Mouse (Mus musculus) urinary bladder, adult 18-20 months (tissue): ENCODE results near the gene Vipr1.
A peak's percentile ranks its signal among the peaks of the same experiment; 100 is the strongest.

Experiments
- DNase-seq, 2 experiments: peaks; one replicate each; pipeline ENCODE4 v3.0.0; 2022; ENCODE audit warnings: low spot score in 2 of 2, mixed read lengths in 2 of 2

Vipr1 gene

DNA sequence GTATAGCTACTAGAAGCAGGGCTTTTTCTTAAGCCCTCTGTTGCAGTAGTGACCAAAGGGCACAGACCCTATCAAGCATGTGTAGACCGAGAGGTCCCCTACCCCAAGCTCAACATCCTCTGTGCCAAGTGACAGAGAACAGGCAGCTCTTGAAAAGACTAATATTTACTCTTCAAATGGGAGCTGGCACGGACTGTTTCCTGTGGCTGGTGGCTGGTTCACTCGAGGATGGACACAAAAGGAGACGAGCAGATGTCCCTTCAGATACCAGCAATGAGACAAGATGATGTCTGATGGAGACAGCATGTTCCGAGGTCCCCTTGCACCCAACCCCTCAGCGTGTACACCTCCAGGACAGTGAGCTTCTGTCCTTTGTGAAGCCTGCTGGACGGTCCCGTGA lies 35.0 kb downstream of the Vipr1 start:
- no peak for DNase-seq

DNA sequence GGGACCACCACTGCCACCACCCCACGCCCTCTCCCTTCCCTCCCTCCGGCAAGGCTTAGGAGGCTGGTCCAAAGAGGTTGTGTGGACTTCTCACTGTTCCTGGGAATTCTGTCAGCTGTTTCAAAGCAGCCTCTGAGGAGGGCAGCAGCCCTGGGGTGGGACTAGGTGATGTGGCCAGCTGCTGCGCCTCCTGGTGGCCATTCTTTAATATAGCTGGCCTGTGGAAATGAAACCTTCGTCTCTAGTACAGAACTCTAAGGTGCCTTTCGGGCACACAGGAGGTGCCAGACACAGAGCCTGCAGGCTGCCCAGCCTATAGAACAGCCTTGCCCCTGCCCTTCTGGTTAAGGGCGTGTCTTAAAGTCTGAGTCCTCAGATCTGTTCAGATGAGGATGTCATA lies 37.0 kb downstream of the Vipr1 start:
- DNase-seq, result no peak

DNA sequence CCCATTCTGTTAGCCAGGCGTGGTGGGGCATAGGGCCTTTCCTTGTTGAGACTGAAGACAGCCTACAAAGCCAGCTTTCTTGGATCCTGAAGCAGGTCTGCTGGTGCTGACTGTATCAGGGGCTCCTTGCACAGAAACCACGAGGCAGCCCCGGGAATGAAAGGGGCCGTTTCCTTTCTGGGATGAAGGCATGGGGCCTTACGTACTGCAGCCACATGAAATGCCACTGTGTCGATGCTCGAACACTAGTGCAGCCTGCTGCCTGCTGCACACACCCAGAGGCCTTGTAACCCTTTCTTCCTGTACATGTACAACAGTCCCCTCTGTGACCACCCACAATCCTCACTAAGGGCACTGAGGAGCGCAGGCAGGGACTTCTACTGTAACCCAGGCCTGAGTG lies 38.7 kb downstream of the Vipr1 start:
- DNase-seq, result no peak

DNA sequence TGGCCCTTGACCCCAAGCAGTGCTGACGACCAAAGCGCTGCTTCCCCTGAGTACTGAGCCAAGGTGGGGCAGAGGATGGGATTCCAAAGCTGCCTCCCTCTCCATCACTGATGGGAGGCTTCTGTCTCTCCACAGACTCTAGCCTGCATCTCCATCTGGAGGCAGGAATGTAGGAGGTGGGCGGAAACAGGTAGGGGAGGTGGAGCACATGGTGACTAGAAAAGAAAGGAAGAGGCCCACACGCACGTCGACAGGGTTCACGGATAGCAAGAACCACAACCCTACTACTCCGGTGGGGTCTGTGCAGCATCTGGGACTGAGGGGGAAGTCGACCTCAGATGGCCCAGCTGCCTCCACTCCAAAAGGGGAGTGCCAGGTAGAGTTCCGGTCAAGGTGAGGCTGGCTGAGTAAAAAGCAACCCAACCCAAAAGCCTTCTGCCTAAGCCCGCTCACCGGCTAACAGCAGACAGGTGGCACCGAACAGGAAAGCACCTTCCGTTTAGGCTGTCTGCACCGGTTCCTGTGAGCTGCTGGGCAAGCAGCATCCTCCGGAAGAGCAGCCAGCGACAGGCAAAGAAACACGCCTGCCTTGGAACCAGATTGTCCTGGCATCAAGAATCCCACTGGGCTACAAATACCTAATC lies 39.6 kb downstream of the Vipr1 start:
- no peak for DNase-seq

DNA sequence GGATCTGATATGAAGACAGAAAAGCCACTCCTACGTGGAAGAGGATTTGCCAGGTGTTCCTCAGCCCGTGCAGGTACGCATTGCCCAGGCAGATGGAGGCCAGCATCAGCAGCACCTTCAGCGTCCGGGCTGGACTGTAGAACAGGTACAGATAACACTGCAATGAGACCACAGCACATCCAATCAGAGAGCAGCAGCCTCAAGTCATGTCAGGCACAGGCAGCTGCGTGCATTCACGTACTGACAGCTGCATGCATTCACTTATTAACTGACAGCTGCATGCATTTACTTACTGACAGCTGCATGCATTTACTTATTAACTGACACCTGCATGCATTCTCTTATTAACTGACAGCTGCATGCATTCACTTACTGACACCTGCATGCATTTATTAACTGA lies 42.2 kb downstream of the Vipr1 start:
- no peak for DNase-seq

DNA sequence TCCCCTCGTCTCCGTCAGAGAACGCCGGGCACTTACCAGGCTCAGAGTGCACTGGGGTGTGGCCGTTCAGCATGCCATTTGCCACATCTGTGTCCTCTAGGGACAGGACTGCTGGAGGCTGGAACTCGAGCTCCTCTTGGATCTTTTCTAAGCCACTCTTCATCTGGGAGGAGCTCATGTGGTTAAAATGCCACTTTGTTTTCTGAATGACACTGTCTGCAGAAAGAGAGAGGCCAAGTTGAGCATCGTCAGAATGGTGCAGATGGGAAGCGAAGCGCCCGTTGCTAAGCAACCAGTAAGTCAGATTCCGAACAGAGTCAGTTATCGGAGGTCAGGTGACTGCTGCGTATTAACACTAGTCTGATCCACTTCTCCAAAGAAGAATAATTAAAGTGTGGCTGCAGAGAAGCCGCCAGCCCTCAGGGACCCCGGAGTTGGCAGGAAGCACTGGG lies 47.7 kb downstream of the Vipr1 start:
- DNase-seq, result no peak

DNA sequence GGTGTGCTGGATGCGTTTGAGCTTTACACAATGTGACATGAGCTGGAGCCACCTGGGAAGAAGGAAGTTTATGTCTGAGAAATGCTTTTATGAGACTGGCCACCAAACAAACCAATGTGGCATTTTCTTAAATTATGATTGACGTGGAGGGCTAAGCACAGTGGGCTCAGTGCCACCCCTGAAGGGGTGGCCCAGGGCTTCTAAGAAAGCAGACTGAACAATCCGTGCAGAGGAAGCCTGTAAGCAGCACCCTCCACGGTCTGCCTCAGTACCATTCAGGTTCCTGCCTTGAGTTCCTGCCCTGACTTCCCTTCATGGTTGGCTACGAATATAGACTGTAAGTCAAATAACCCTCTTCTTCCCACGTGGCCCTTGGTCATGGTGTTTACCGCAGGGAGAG lies 48.2 kb downstream of the Vipr1 start:
- DNase-seq, result no peak

DNA sequence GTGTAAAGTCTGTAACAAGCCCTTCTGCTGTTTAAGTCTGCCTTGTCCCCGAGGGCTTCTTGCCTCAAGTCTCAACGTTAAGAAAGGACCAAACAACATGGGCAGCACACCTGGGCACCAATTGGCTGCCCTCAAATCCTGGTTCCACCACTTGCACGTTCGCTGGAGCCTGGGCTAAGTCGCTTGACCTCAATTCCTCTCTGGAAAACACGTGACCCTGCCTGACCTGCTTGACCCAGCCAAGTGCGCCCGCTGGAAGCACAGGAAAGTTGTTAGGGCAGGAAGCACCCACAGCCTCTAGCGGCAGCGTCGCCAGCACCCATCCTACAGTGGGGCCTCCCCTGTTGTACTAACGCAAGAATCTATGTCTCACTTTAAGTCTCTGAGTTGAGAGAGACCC lies 52.2 kb downstream of the Vipr1 start:
- DNase-seq, result no peak

DNA sequence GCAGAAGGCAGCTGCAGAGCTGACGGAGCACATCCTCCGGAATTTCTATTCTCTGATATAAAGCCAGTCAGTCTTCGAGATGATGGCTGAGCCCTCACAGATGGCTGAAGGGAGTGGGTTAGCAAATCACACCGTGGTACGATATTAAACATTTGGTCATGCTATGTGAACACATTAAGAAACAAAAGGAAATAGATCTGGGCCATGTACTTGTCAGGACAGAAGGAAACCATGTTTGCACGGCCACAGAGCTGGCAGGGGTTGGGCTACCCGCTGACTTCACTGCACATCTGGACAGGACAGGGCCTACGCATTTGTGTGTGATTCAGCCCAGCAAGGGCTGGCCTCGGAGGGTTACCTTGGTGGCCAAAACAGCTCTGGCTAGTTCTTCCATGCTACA lies 54.1 kb downstream of the Vipr1 start:
- no peak for DNase-seq

DNA sequence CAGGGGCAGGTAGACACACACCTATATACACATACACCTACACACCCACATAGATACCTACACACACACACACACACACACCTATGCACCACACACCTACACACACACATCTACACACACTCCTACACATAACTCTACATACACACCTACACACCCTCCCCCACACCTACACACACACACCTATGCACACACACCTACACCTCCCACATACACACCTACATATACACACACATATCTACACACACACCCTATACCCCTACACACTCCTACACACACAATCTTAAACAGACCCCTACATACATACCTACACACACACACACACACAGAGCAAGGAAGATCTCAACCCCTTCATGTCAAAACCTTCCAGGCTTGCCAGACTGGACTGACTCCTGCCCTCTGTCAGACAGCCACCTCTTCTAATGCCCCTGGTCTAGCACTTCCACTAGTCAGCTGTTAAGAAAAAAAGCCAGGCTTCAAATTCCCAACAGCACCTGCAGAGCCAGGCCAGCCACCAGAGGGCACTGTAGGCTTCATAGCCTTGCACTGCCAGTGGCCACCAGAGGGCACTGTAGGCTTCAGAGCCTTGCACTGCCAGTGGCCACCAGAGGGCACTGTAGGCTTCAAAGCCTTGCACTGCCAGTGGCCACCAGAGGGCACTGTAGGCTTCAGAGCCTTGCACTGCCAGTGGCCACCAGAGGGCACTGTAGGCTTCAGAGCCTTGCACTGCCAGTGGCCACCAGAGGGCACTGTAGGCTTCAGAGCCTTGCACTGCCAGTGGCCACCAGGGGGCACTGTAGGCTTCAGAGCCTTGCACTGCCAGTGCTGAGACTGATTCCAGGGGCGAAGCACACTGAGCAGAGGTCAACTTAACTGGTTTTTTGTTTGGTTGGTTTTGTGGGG lies 54.9 kb downstream of the Vipr1 start:
- DNase-seq, result peak in 1 of 2 experiments; percentile 54

DNA sequence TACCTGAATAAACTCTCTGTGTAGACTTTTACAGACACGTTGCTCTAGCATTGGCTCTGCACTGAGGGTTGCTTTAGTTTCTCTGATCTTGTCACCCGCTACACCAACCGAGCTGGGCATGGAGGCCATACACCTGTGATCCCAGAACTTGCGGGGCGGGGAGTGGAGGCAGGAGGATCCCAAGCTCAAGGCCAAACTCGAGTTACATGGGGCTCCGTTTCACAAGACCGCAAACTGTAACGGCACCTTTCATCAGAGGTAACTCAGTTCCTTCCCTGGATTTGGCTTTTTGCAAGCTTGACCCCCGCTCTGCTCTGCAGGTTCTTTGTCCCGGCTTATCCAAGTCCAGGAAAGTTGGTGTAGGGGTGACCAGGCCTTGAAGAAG lies 61.7 kb downstream of the Vipr1 start:
- DNase-seq, result no peak

DNA sequence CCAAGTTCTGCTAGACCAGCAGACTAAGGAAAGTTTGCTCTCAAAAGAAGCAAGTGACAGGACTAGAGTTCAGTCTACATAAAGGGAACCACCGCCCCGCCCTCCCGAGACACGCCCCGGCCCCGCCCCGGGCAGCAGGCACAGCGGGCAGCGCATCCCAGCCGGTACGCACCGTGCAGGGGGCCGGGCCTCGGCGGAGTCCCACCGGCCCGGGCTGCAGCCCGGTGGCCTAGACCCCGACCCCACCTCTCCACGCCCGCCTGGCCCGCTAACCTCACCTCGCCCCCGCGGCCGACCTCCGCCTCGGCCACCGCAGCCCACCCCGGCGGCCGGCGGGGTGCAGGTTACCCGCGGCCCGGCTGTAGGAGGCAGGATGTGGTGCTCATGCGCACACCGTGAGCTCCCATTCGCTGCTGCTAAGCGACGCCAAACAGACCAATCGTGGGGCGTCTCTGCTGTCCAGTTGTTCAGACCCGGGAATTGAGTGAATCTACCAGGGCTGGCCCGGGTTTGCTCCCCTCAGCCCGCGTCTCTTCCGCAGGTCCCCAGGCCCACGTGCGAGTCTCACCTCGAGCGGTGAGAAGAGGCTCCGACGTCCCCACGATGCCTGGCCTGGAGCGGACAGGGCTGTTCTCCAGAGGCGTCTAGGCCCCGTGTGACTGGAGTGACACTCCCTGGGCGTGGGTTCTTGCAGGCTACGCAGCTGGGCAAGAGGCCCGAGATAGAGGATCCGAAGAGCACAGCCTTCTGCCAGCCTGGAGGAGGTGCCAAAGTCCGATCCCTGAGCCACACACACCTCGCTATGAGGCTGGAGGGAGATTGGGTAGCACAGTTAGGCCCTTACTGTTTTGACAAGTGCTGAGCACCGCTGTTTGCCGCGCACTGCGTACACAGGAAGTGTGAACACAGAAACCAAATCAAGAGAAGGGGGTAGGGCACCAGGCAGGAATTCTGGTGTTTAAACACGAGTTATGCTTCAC lies 62.4 kb downstream of the Vipr1 start, which contains the start of gene Sec22c:
TSS of gene Sec22c (minus strand) at position 845 of the 980 bp plus-strand sequence.
- peak; percentile 83 to 91 for DNase-seq

DNA sequence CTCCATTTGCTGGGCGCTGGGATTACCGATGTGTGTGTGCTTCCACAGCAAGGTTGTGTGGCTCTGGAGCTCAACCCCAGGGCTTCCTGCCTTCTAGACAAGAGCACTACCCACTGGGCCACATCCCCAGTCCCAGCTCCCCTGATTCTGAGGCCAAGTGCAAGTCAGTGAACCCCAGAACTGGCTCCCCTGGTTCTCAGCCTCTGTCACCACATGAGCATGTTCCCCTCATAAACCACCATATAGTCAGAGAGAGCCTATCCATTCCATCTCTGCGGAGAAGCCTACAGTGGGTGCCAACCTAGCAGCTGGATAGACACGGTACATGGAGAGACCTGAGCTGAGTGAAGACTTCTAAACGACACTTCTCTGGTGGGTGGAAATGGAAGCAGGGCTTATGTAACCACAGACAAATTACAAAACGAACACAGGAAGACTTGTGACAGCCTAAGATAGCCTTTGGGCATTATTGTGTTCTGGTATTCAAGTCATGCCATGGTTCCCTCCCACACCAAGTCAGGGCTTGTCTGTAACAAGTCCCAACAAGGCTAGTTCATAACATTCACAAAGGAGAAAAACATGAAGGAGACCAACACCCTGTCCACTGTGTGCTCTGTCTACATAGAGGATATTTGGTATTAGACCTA lies 63.6 kb downstream of the Vipr1 start:
- DNase-seq, result no peak

DNA sequence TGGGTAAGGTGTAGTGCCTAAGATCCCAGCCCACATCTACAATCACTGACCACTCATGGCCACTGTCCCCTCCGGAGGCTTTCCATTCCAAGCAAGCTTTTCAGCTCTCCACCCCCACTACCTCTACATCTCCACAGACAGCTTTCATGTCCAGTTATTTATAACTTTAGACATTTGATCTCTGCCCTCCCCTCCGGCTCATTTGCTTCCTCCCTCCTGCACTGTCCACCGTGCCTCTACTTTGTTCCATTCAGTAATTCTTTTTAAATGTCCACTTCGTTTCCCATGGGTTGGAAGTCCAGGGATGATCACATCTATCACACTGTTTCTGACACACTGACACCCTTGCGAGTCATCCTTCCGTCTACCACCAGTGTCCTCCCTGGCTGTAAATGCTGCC lies 65.3 kb downstream of the Vipr1 start:
- no peak for DNase-seq

DNA sequence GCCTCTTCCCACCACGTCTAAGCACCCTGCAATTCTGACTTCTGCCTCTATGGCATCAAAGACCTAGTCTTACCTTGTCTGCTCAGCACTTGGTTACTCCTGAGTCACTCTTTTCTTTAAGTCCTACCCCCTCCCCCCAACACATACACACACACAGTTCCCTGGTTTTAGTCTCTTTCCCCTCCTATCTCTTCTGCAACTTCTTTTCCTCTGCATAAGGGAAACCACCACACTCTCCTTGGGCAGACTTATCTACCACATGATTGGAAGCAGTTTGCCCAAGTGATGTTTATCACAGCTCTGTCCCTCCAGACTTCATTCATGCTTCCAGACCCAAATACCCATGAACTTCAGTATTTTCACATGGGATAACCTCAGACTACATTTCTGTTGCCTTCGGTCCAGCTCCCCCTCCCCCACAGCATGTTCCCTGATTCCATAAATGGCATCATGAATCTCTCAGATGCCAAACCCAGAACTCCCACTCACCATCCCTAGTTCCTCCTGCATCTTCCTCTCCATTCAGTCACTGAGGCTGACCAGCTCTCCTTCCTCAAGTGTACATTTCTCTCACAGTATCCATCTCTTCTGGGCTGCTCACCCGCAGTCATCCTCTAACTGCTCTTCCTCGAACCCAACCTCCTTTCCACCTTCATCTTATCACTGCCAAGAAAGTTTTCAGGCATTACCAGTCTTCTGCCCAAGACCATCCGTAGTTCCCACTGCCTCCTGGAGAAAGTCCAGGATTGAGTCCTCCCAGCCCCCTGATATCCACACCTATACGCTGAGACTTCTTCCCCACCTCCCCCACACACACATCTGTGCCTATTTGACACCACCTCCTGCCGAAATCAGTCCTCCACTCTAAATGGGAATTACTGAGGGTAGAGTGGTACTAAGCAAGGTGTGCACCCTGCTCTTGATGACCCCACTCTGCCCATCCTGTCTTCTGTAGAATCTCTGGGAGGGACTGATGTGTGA lies 66.3 kb downstream of the Vipr1 start:
- no peak for DNase-seq

DNA sequence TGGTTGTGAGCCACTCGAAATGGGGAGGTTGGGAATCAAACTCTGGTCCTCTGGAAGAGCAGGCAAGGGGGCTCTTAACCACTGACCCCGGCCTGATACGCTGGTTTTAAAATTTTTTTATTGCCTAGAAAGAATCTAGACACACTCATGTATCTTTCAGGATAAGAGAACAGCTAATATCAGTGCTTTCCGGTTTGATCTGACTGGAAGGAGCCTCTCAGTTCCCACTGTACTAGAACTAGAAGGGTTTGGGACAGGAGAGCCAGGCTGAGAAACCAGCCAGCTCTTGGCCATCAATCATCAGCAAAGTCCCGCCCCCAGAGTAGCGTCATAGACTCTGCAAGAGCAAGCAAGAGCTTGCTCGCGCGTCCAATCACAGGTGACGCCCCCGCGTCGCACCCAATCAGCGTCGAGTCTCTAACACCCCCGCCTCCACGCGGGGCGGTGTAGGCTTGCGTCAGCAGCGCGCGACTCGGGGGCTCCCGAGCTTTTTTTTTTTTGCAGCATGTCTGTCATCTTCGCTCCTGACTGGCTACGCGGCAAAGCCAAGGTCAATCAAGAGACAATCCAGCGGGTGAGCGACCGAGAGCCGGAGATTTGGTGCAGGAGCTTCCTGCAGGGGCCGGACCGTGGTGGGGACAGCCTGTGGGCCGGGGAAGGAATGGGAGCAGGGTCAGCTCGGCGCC lies 67.5 kb downstream of the Vipr1 start, which contains the start of gene Ss18l2:
TSS of gene Ss18l2 (plus strand) at position 432 of the 686 bp plus-strand sequence.
- DNase-seq, result peak; percentile 92 to 95

DNA sequence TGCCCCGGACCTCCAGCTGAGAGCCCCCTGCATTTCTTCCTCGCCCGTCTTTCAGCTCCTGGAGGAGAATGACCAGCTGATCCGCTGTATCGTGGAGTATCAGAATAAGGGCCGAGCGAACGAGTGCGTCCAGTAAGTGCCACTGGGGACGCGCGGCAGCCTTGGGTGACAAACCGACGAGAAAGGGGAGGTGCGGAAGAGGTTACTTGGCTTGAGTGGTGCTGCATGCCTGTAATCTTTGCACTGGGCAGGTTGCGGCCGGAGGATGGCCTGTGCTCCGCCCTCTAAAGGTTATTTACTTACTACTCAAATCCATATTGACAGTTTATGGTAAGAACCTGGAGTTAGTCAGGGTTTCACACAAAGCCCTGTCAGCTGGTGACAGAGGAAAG lies 68.1 kb downstream of the Vipr1 start:
- DNase-seq, result peak in 1 of 2 experiments; percentile 21

DNA sequence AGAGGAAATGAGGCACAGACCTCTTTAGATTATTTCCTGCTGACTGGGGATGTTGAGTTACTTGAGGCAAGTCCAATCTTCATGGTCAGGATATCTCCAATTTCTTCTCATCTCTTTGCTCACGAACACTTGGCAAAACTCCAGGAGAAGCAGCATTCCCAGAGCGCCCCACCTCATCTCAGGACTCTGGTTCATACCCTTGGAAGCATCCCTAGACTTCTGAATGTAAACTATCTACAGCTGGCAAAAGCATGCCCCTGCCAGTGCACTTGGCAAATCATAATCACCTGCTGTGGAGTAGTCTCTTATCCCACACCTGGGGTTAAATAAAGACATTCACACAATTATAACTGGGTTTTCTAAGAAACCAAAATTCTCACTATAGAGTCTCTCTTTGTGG lies 74.5 kb downstream of the Vipr1 start:
- no peak for DNase-seq

DNA sequence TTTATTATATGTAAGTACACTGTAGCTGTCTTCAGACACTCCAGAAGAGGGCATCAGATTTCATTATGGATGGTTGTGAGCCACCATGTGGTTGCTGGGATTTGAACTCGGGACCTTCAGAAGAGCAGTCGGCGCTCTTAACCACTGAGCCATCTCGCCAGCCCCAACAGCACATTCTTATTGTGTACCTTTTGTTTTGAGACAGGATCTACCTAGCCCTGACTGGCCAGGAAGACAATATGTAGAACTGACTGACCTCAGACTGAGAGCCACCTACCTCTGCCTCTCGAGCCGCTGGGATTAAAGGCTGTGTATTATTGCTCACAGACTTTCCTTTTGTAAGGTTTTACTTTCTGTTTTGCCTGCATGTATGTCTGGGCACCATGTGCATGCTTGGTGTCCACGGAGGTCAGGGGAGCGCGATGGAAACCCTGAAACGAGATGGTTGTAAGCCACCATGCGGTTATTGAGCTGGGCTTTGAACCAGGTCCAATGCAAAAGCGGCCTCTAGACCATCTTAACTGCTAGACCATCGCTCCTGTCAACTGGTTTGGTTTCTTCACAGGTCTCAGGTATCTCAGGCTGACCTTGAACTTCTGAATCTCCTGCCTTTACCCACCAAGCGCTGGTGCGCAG lies 75.7 kb downstream of the Vipr1 start:
- DNase-seq, result peak in 1 of 2 experiments; percentile 17
